Mouse (Mus musculus) E14TG2a.4 (cell line): ENCODE measurements around the gene Foxp4.

Experiments used
- H3K27me3 ChIP-seq: 2 replicates; pipeline ENCODE4 v1.6.1; 2014; ENCODE audit warnings: low read length, control low read depth; ENCODE audit not compliant: insufficient read depth
- H3K36me3 ChIP-seq: 2 replicates; pipeline ENCODE4 v1.6.1; 2014; ENCODE audit warnings: low read length, control low read depth; ENCODE audit not compliant: insufficient read depth
- H3K4me1 ChIP-seq: replicated peaks from 2 replicates; pipeline ENCODE4 v1.6.1; 2014; ENCODE audit warnings: low read depth, low read length, control low read depth
- H3K4me3 ChIP-seq: replicated peaks from 2 replicates; pipeline ENCODE4 v1.5.1; 2014; ENCODE audit warnings: mild to moderate bottlenecking, low read length
- H3K9me3 ChIP-seq: 2 replicates; pipeline ENCODE4 v1.6.1; 2014; ENCODE audit warnings: low read length, control low read depth
- CTCF ChIP-seq: conservative IDR thresholded peaks from 2 replicates; pipeline ENCODE4 v1.5.1; 2014; ENCODE audit warnings: low read length
- NANOG ChIP-seq: IDR thresholded peaks from 2 replicates; pipeline ENCODE4 v1.6.1; 2014; ENCODE audit warnings: borderline replicate concordance, low read length, mixed read lengths
- POU5F1 ChIP-seq: IDR thresholded peaks from 2 replicates; pipeline ENCODE4 v1.6.1; 2014; ENCODE audit warnings: low read length, borderline replicate concordance

Foxp4 gene

GRCm38 (mm10) chr17:47942008-47942407, 17.6 kb upstream of the Foxp4 start:
- no peak overlapping the region for H3K4me3 ChIP-seq
- peaks cover 46% of the 10 kb centered on the region for H3K4me1 ChIP-seq
- no peaks in the 10 kb centered on the region for H3K9me3 ChIP-seq
- H3K36me3 ChIP-seq = no peaks in the 10 kb centered on the region
- TF ChIP-seq CTCF (no peak), POU5F1 (no peak), NANOG (no peak)
- H3K27me3 ChIP-seq = peaks cover 7% of the 10 kb centered on the region; the same call in 1 of the 2 replicates

- Histone ChIP-seq H3K4me3 (no peak overlapping the region), H3K4me1 (peaks cover 37% of the 10 kb centered on the region), H3K27me3 (peaks cover 31% of the 10 kb centered on the region), H3K9me3 (no peaks in the 10 kb centered on the region), H3K36me3 (no peaks in the 10 kb centered on the region)
- no peak for TF ChIP-seq POU5F1
- TF ChIP-seq CTCF = no peak
- no peak for TF ChIP-seq NANOG
Measured at GRCm38 (mm10) chr17:47938839-47939238, 14.4 kb upstream of the Foxp4 start.

- no peak overlapping the region for H3K4me3 ChIP-seq
- H3K36me3 ChIP-seq = no peaks in the 10 kb centered on the region
- TF ChIP-seq POU5F1 (no peak), CTCF (no peak), NANOG (no peak)
- H3K27me3 ChIP-seq = peaks cover 37% of the 10 kb centered on the region
- H3K4me1 ChIP-seq = peaks cover 33% of the 10 kb centered on the region
- no peaks in the 10 kb centered on the region for H3K9me3 ChIP-seq
Measured at GRCm38 (mm10) chr17:47937926-47938600, 13.6 kb upstream of the Foxp4 start.

- H3K4me3 ChIP-seq = no peak overlapping the region
- H3K27me3 ChIP-seq = peaks cover 35% of the 10 kb centered on the region
- no peaks in the 10 kb centered on the region for H3K9me3 ChIP-seq
- TF ChIP-seq CTCF (no peak), POU5F1 (no peak), NANOG (no peak)
- no peaks in the 10 kb centered on the region for H3K36me3 ChIP-seq
- H3K4me1 ChIP-seq = peaks cover 38% of the 10 kb centered on the region
Measured at GRCm38 (mm10) chr17:47936591-47936990, 12.1 kb upstream of the Foxp4 start.

- Histone ChIP-seq H3K27me3 (peaks cover 16% of the 10 kb centered on the region), H3K36me3 (no peaks in the 10 kb centered on the region), H3K4me1 (peaks cover 28% of the 10 kb centered on the region), H3K9me3 (no peaks in the 10 kb centered on the region), H3K4me3 (no peak overlapping the region)
- peak; percentile 21 for TF ChIP-seq CTCF
- TF ChIP-seq POU5F1 = no peak
- no peak for TF ChIP-seq NANOG
Measured at GRCm38 (mm10) chr17:47929431-47929830, 5.0 kb upstream of the Foxp4 start.

- H3K9me3 ChIP-seq = no peaks in the 10 kb centered on the region
- no peak for TF ChIP-seq POU5F1
- no peak for TF ChIP-seq CTCF
- TF ChIP-seq NANOG = no peak
- H3K4me3 ChIP-seq = peak overlapping the region; percentile 95; the same call in 1 of the 2 replicates
- peaks cover 47% of the 10 kb centered on the region for H3K4me1 ChIP-seq
- H3K36me3 ChIP-seq = no peaks in the 10 kb centered on the region
- peaks cover 28% of the 10 kb centered on the region for H3K27me3 ChIP-seq
Measured at GRCm38 (mm10) chr17:47925988-47926387, 1.5 kb upstream of the Foxp4 start.

- Histone ChIP-seq H3K4me3 (peak overlapping the region; percentile 95), H3K9me3 (no peaks in the 10 kb centered on the region), H3K27me3 (peaks cover 31% of the 10 kb centered on the region), H3K4me1 (peaks cover 51% of the 10 kb centered on the region), H3K36me3 (no peaks in the 10 kb centered on the region)
- no peak for TF ChIP-seq POU5F1
Measured at GRCm38 (mm10) chr17:47925340-47925926, 988 bp upstream of the Foxp4 start.

GRCm38 (mm10) chr17:47923678-47924382, 615 bp downstream of the Foxp4 start:
- Histone ChIP-seq H3K4me1 (peaks cover 67% of the 10 kb centered on the region), H3K4me3 (peak overlapping the region; percentile 95), H3K27me3 (peaks cover 37% of the 10 kb centered on the region), H3K36me3 (peaks cover 5% of the 10 kb centered on the region), H3K9me3 (no peaks in the 10 kb centered on the region)
- no peak for TF ChIP-seq NANOG
- no peak for TF ChIP-seq CTCF
- TF ChIP-seq POU5F1 = no peak
